Comparison of ENCODE assay signal across 16 mouse cellular contexts in the genomic region with DNA sequence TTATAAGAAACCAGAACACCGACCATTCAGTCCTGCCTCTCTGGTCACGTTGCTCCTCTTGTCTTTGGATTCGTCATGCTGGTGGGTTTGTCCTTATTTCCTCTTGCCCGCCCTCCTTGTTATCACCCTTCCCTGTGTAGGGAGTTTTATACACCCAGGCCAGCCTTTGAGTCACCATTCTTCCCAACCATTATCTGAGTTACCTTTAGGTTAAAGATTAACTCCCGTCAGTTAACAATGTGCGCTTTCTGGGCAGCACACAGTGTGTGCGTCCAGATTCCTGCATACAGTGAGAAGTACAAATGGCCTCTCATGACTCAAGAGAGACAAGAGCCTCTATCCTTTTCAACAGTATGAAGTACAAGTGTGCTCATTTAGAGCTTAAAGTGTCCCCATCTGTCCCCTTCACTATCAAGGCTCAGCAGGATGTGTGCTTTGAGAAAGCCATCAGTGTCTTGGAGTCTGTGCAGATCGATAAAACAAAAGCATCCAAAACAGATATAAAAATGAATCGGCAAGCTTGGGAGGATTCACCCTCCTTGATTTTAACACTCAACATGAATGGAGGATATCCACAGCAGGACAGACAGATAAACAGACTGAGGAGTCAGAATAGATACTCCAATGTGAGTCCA. TPM values are rescaled to one million over a fixed set of nuclear protein-coding genes. Genes with fewer than 3 reads are reported as not detected.
DNase-seq lines count a peak whose midpoint lies in the region; ATAC-seq and TF ChIP-seq lines count a peak whose summit lies in the region.
"Had no signal": no experiment of that assay in that cellular context is flagged by ENCODE, and none has a peak within 500 bp of the region (broad histone marks: within the 10 kb centered on the region; RNA-seq: fewer than 3 reads in every experiment).

No protein-coding gene starts in this region.

- H3K9ac ChIP-seq in heart, postnatal 0 days (replicated peaks; ENCODE audit: low read depth, low read length): no peak overlapping the region
- no peak overlapping the region for H3K9ac ChIP-seq in midbrain, embryonic 11.5 days (ENCODE audit: low read length)
- H3K9ac ChIP-seq in liver, embryonic 14.5 days (replicated peaks): no peak overlapping the region
- no peak overlapping the region for H3K9ac ChIP-seq in stomach, postnatal 0 days (ENCODE audit: low read length)
- H3K9ac ChIP-seq: embryonic facial prominence, embryonic 13.5 days had no signal

- no peaks in the 10 kb centered on the region for H3K27me3 ChIP-seq in heart, postnatal 0 days (ENCODE audit: control insufficient read depth, insufficient read depth, low read length)
- no peaks in the 10 kb centered on the region for H3K27me3 ChIP-seq in midbrain, embryonic 11.5 days (ENCODE audit: control insufficient read depth, insufficient read depth, low read length)
- no peaks in the 10 kb centered on the region for H3K27me3 ChIP-seq in midbrain, embryonic 10.5 days (ENCODE audit: low read depth, poor library complexity, severe bottlenecking)
- no peaks in the 10 kb centered on the region for H3K27me3 ChIP-seq in liver, embryonic 14.5 days (ENCODE audit: control insufficient read depth, insufficient read depth, low read length)
- no peaks in the 10 kb centered on the region for H3K27me3 ChIP-seq in stomach, postnatal 0 days (ENCODE audit: control insufficient read depth, insufficient read depth, low read length)

- no peak overlapping the region for H3K4me3 ChIP-seq in heart, postnatal 0 days (ENCODE audit: low read depth, low read length)
- no peak overlapping the region for H3K4me3 ChIP-seq in midbrain, embryonic 11.5 days (ENCODE audit: low read depth, low read length)
- no peak overlapping the region for H3K4me3 ChIP-seq in midbrain, embryonic 10.5 days
- no peak overlapping the region for H3K4me3 ChIP-seq in liver, embryonic 14.5 days (ENCODE audit: insufficient read depth in 1 of 2, low read depth in 2 of 2, low read length in 2 of 2)
- peak overlapping the region; percentile 8; the same call in 1 of the 2 replicates for H3K4me3 ChIP-seq in stomach, postnatal 0 days (ENCODE audit: low read depth, low read length)
- H3K4me3 ChIP-seq: embryonic facial prominence, embryonic 13.5 days; hindbrain, embryonic 10.5 days had no signal

- no peak for TF ChIP-seq EP300 in heart, postnatal 0 days (IDR thresholded peaks at IDR 0.05; ENCODE audit: low read depth)
- 0 out of 2 replicates have a peak, but pooled peaks have one; percentile 5 for TF ChIP-seq EP300 in liver, embryonic 14.5 days (IDR thresholded peaks at IDR 0.05; ENCODE audit: low read depth)
- no peak for TF ChIP-seq EP300 in stomach, postnatal 0 days (optimal IDR thresholded peaks at IDR 0.05)

- ATAC-seq in heart, postnatal 0 days (ENCODE audit: insufficient read depth, low read depth): no peak
- ATAC-seq in midbrain, embryonic 11.5 days (ENCODE audit: low FRiP score): no peak
- peak; percentile 41 for ATAC-seq in liver, embryonic 14.5 days (ENCODE audit: insufficient read depth)
- ATAC-seq in stomach, postnatal 0 days (ENCODE audit: low FRiP score, low TSS enrichment): peak; percentile 96
- ATAC-seq: inflammation-experienced regulatory T-cells, adult 6 months had no signal

- no peaks in the 10 kb centered on the region for H3K36me3 ChIP-seq in heart, postnatal 0 days (replicated peaks; ENCODE audit: control insufficient read depth, insufficient read depth, low read length)
- H3K36me3 ChIP-seq in midbrain, embryonic 11.5 days (ENCODE audit: control insufficient read depth, insufficient read depth, low read length): no peaks in the 10 kb centered on the region
- H3K36me3 ChIP-seq in midbrain, embryonic 10.5 days: no peaks in the 10 kb centered on the region
- H3K36me3 ChIP-seq in liver, embryonic 14.5 days (replicated peaks; ENCODE audit: control insufficient read depth, insufficient read depth, low read depth): no peaks in the 10 kb centered on the region
- H3K36me3 ChIP-seq in stomach, postnatal 0 days (ENCODE audit: control insufficient read depth, insufficient read depth, low read length): no peaks in the 10 kb centered on the region
- H3K36me3 ChIP-seq: embryonic facial prominence, embryonic 13.5 days; hindbrain, embryonic 10.5 days had no signal

- H3K4me2 ChIP-seq in heart, postnatal 0 days (ENCODE audit: low read depth, low read length): peak overlapping the region; percentile 26
- H3K4me2 ChIP-seq in midbrain, embryonic 11.5 days: no peak overlapping the region
- no peak overlapping the region for H3K4me2 ChIP-seq in liver, embryonic 14.5 days (ENCODE audit: low read depth)
- peak overlapping the region; percentile 23; the same call in 1 of the 2 replicates for H3K4me2 ChIP-seq in stomach, postnatal 0 days (replicated peaks; ENCODE audit: low read depth)
- H3K4me2 ChIP-seq: embryonic facial prominence, embryonic 13.5 days had no signal

- 28% methylated on average over 9 of the region's 9 CpGs for WGBS in heart, postnatal 0 days
- WGBS in midbrain, embryonic 11.5 days: 83% methylated on average over 9 of the region's 9 CpGs
- WGBS in midbrain, embryonic 10.5 days: 82% methylated on average over 9 of the region's 9 CpGs
- WGBS in liver, embryonic 14.5 days (ENCODE audit: insufficient replicate concordance): 26% methylated on average over 9 of the region's 9 CpGs
- 48% methylated on average over 9 of the region's 9 CpGs for WGBS in stomach, postnatal 0 days

- no peak overlapping the region for H3K27ac ChIP-seq in heart, postnatal 0 days (ENCODE audit: low read depth)
- H3K27ac ChIP-seq in midbrain, embryonic 11.5 days (ENCODE audit: low read depth, low read length): no peak overlapping the region
- H3K27ac ChIP-seq in midbrain, embryonic 10.5 days (replicated peaks): no peak overlapping the region
- H3K27ac ChIP-seq in liver, embryonic 14.5 days: no peak overlapping the region
- peak overlapping the region; percentile 88 for H3K27ac ChIP-seq in stomach, postnatal 0 days (replicated peaks)
- H3K27ac ChIP-seq: embryonic facial prominence, embryonic 13.5 days; hindbrain, embryonic 10.5 days had no signal

- DNase-seq in heart, postnatal 0 days (ENCODE audit: low spot score): no peak
- DNase-seq in heart, adult 8-10 months (ENCODE audit: low spot score): no peak
- peak; percentile 79 for DNase-seq in midbrain, embryonic 11.5 days (ENCODE audit: low spot score, missing footprints)
- no peak for DNase-seq in midbrain, embryonic 10.5 days (ENCODE audit: low spot score)
- no peak for DNase-seq in liver, embryonic 14.5 days (ENCODE audit: low read depth in 3 of 3, low spot score in 3 of 3)
- peak; percentile 71 for DNase-seq in stomach, postnatal 0 days (ENCODE audit: low spot score)
- DNase-seq in neural tube, embryonic 10.5 days (ENCODE audit: extremely low spot score, low spot score): no peak
- DNase-seq in cerebellum, adult 18-20 months: no peak
- DNase-seq: adrenal gland, postnatal 36 days; cerebellum, postnatal 36 days; right cerebral cortex, adult 18-20 months; thymus, adult 18-20 months had no signal

- TF ChIP-seq CTCF in heart, postnatal 0 days (IDR thresholded peaks at IDR 0.05; ENCODE audit: low read depth): no peak
- no peak for TF ChIP-seq CTCF in liver, embryonic 14.5 days (IDR thresholded peaks at IDR 0.05; ENCODE audit: low read depth)
- no peak for TF ChIP-seq CTCF in stomach, postnatal 0 days (IDR thresholded peaks at IDR 0.05; ENCODE audit: low read depth)

- H3K9me3 ChIP-seq in heart, postnatal 0 days (replicated peaks; ENCODE audit: control insufficient read depth, low read length): no peaks in the 10 kb centered on the region
- H3K9me3 ChIP-seq in midbrain, embryonic 11.5 days (ENCODE audit: control insufficient read depth, low read length): no peaks in the 10 kb centered on the region
- no peaks in the 10 kb centered on the region for H3K9me3 ChIP-seq in midbrain, embryonic 10.5 days (replicated peaks)
- H3K9me3 ChIP-seq in liver, embryonic 14.5 days (ENCODE audit: control insufficient read depth, low read length): no peaks in the 10 kb centered on the region
- H3K9me3 ChIP-seq in stomach, postnatal 0 days (ENCODE audit: control insufficient read depth, low read length): no peaks in the 10 kb centered on the region
- H3K9me3 ChIP-seq: embryonic facial prominence, embryonic 13.5 days; hindbrain, embryonic 10.5 days had no signal

- no peaks in the 10 kb centered on the region; the same call in none of the 2 replicates for H3K4me1 ChIP-seq in heart, postnatal 0 days (ENCODE audit: control insufficient read depth, insufficient read depth)
- H3K4me1 ChIP-seq in midbrain, embryonic 11.5 days (ENCODE audit: control insufficient read depth, insufficient read depth, low read length): no peaks in the 10 kb centered on the region
- 0 out of 2 replicates have a peak, but pooled peaks cover 3% of the 10 kb centered on the region for H3K4me1 ChIP-seq in midbrain, embryonic 10.5 days
- peaks cover 0 to 9% of the 10 kb centered on the region in 2 experiments; a peak in 2 of 4 replicates for H3K4me1 ChIP-seq in liver, embryonic 14.5 days (replicated peaks; ENCODE audit: control insufficient read depth in 2 of 2, insufficient read depth in 2 of 2, low read length in 1 of 2)
- H3K4me1 ChIP-seq in stomach, postnatal 0 days (replicated peaks; ENCODE audit: control insufficient read depth, insufficient read depth): no peaks in the 10 kb centered on the region
- H3K4me1 ChIP-seq: embryonic facial prominence, embryonic 13.5 days had no signal

RNA-seq across cellular contexts. Expression of gene Ccn2, which starts 34.0 kb away (rescaled TPM):
- 265 and 376 TPM in 2 replicates for total RNA-seq in heart, postnatal 0 days (2014; rRNA removed; ENCODE audit: low replicate concordance)
- polyA plus RNA-seq in heart, postnatal 0 days (2015; fragmentation: Nextera tagmentation; extraction: Ambion mirVana): 15.3 and 24.4 TPM in 2 replicates
- total RNA-seq in heart, adult 8-10 months (2022): 100 to 1,000 TPM in 1 of 4 experiments, 10 to 100 TPM in 3; 53.9 to 107 (median 63.8) TPM
- 3.2 and 3.8 TPM in 2 replicates for polyA plus RNA-seq in midbrain, embryonic 11.5 days (2014; fragmentation: Nextera tagmentation; extraction: Ambion mirVana)
- 7.1 and 10.3 TPM in 2 replicates for polyA plus RNA-seq in midbrain, embryonic 10.5 days (2016; fragmentation: Nextera tagmentation; extraction: Ambion mirVana)
- 1.4 and 2.0 TPM in 2 replicates for polyA plus RNA-seq in liver, embryonic 14.5 days (2012; rRNA removed)
- 0.32 and 0.37 TPM in 2 replicates for polyA plus RNA-seq in liver, embryonic 14.5 days (2014; fragmentation: Nextera tagmentation; extraction: Ambion mirVana)
- polyA plus RNA-seq in stomach, postnatal 0 days (2015; fragmentation: Nextera tagmentation; extraction: Ambion mirVana): 19.6 and 19.7 TPM in 2 replicates
- total RNA-seq: granulocyte monocyte progenitor cell, adult 5-6 weeks had no signal
- polyA plus RNA-seq: inflammation-experienced regulatory T-cells, adult 6 months had no signal

Comparison
In these comparisons a context has a peak if more than half of its experiments do, and no peak if none do; other contexts are left out.
1. DNase-seq: peak in midbrain, embryonic 11.5 days (single experiment) and stomach, postnatal 0 days (single experiment); none in heart, postnatal 0 days (single experiment), heart, adult 8-10 months (single experiment), midbrain, embryonic 10.5 days (single experiment), liver, embryonic 14.5 days (0 of 3), neural tube, embryonic 10.5 days (single experiment) and cerebellum, adult 18-20 months (0 of 2).
2. ATAC-seq: peak in liver, embryonic 14.5 days (single experiment) and stomach, postnatal 0 days (single experiment); none in heart, postnatal 0 days (single experiment) and midbrain, embryonic 11.5 days (single experiment).
3. H3K4me2 ChIP-seq: peak in heart, postnatal 0 days (single experiment) and stomach, postnatal 0 days (single experiment); none in midbrain, embryonic 11.5 days (single experiment) and liver, embryonic 14.5 days (single experiment).